Mouse (Mus musculus) retina, postnatal 1 day (tissue): Measurements from ENCODE around the gene Egflam.
A peak's percentile ranks its signal among the peaks of the same experiment; 100 is the strongest.

Experiments used
- DNase-seq: peaks from one replicate; pipeline ENCODE4 v3.0.0-alpha.2; 2012

The Egflam gene

DNA sequence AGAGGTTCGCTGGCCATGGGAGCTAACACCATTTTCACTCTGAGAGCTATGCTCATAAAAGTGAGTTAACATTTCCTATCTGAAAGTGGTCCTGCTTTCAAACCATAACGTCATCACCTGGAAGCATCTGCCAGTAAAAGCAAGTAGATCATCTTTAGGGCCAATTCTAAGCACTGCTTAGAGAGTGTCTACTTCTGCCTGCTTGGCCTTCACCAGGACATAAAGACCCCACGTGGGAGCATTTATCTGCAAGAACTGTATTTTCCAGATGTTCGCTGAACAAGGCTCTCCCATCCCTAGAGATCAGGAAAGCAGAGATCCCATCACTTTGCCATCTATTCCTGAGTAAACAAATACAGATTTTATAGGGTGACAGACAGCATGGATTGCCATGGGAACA is 108.2 kb downstream of the Egflam start:
- no peak for DNase-seq

DNA sequence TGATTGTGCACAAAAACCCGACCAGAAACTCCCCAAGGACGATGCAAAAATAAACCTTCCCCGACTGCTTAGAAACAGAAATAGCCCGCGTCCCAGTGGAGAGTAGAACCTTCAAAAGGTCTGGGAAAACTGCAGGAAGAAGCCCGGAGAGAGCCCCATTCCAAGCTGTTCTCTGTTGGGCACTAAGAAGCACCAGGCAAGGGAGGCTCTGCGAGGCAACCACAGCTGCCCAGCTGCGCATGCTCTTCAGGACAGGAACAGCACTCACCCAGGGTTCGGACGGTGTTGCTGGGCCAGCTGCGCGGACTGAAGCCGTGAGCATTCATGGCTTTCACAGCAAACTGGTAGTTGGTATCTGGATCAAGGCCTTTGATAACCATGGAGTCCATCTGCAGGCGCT is 108.7 kb downstream of the Egflam start:
- DNase-seq: no peak

DNA sequence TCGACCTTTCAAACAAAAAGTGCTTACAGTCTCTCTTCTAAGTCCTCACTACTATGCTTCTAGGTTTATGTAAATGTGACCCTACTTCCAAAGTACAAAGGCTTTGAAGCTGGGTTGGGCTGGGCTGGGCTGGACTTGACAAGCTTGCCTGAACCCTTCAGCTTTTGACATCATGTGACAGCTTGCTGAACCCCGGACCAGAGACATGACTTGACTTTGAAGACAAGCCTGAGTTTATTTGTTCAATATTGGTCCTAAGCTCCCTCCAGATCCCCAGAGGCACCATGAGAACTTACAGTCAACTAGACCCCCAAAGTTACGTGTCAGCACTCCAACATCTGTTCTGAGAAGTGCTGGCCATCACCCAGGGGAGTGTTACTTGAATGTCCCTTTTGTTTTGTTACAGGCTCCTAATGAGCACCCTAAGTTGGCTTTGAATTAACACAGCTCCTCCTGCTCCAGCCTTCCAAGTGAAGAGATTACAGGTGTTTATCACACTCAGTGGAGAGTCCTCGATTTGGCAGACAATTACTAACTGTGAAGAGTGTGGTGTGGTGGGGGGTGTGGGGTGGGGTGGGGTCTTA is 109.3 kb downstream of the Egflam start:
- no peak for DNase-seq

DNA sequence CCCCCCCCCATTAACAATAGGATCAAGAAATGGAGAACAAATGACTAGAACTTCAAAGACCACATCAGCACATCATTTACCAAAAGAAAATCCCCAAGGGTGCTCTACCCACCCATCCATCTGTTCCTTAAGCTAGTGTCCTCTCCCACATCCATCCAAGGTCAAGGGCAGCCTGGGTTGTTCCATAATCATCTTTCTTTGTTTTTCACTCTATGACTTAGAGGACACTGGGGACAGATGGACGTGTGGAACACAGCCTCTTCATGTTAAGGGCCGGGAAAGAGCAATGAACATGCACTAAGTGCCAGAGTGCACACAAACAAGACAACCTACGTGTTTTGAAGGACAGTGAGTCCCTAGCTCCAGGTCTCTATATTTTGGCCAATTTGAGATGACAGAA is 110.3 kb downstream of the Egflam start:
- no peak for DNase-seq

DNA sequence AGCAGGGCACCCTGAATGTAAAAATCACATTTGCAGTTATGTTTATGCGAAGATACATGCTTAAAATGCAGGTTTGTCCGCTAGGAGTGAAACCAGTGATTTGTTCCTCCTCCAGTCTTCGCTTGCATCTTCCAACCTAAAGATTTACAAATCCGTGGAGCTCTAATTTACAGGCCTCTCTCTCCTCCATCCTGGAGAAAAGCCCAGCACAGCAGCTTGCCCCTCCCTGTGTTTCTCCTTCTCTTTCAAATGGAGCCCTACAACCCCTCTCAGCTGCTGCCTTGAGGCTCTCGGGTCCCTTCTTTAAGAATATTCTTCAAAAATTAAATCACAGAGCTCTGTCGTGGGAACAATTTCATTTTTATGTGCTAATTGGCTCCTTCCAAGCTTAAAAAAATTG is 116.6 kb downstream of the Egflam start:
- no peak for DNase-seq

DNA sequence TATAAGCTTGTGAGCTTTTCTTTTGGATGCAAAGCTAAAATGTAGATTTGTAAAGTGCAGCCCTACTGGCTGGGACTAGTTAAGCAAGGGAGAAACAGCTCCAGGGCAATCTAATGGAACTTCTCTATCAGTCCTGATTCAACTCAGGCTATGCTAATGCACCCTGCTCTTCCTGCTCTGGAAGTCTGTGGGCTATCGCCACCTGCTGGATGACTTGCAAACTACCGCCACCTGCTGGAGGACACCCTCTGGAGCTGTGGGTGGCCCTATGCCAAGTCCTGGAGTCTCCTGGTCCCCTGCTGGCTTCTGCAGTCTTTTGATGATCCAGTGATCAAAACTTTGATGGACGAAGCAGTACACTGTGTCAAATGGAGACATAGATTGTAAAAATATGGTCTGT is 134.4 kb downstream of the Egflam start:
- peak; percentile 88 for DNase-seq

DNA sequence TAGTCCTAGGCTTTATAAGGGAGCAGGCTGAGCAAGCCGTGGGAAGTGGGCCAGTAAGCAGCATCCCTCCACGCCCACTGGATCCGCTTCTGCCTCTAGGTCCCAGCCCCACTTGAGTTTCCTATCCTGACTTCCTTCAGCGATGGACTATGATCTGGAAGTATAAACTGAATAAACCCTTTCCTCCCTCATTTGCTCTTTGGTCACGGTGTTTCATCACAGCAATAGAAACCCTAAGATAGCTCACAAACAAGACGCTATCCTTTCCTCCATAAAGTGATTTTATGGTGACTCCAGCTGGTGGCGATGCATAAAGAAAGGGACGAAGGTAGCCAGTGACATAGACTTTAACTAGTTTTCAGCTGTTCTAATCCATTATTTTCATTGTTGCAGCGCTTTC is 134.9 kb downstream of the Egflam start:
- no peak for DNase-seq

DNA sequence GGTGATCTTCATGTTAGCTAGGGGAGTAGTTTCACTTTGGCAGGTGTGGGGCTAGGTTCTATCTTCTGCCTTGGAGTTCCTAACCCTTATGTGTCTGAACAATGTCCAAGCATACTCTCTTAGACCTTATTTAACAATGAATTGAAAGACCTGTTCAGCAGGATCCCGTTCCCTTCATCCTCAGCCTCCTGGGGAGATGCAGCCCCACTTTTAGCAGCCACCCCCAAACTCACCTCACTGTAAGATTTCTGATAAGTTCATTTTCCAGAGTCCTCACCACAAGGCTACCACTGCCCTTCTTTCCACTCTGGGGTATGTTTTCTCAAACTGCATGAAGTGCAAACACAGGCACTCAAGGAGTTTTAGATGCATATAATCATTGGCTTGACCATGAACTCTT is 136.8 kb downstream of the Egflam start:
- no peak for DNase-seq

DNA sequence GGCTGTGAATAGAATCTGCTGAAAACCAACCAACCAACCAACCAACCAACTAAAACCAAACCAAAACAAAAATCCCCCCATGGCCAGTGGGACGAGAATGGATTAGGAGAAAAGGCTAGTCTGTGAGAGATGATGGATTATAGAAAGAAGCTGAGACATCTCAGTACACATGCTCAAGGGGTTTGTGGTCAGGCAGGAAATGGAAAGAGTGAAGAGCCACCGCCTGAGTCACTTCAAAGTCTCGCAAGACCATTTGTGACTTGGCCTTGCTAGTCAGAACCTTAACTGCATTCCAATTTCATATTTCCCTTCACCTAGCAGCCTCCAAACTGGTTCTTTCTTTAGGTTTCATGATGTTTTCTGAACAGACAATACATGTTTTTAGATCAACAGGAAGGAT is 141.6 kb downstream of the Egflam start:
- no peak for DNase-seq

DNA sequence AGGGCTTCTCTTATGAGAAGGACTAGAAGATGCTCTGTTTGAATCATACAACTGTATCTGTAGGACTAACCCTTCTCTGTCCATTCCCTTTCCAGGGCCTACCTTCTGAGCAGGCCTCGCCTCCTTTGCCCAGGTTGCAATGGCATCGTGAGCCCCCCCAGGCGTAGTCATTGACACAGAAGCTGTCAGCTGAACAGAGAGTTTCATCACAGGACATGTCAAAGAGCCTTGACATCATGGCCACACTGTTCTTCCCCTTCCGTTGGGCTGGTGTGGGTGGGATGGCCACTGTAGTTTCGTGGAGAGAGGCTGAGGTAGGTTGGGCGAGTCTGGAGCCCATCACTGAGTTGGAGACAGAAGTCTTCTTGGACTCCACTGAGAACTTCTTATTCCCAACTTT is 144.9 kb downstream of the Egflam start:
- no peak for DNase-seq

DNA sequence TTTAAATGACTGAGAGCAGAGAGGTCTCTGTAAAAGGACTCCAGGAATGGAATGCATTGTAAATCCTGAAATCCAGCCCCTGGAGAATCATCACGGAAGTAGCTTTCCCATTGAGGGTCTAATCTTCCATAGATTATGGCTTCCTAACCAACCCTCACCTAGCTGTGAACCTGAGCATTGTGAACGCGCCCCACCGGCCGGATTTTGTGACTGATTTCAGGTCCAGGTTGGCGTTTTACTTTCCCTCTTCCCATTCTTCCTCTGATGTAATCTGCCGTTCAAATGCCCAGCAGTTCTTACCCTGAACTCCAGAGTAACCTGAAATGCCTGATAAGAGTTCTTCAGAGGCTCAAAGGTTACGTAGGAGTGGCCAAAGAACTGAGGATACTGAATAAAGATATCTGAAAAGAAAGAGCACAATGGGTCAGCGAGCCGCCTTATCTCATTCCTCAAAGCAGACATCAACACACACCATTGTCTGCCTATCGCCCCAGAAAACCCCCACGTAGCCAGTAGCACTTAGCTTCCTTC is 146.0 kb downstream of the Egflam start:
- DNase-seq: no peak

DNA sequence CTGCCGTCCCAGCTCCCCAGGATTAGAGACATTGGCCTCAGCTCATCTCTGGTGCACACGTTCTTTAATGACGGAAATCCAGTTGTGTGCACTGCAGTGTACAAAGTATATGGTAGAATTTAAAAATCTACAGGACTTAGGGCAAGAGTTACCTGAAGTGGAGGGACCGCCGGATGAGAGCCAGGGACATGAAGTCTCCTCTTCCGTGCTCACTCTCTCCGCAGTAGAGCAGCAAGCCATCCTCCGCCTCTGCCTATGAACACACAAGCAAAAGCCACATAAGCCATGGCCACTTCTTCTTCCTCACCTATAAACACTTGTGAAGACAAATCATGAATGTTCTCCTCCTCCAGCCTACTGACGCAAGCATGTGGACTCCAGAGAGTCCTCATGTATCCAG is 147.2 kb downstream of the Egflam start:
- DNase-seq: no peak

DNA sequence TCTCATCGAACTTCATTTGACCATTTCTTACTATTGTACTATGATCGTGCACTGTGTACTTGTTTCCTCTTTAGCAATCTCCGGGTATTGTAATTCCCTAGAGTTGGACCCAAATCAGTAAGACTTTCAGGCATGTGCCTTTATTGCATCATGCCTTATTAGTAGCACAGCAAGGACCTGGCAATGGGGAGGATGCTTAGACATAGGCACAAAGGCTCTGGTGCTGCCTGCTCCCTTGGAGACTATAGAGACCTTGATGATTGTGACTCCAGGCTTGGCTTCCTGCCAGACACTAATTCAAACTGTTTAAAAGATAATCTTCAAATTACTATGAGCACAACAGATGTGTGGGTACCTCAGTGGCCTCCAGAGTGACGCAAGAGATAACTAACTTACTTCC is 149.0 kb downstream of the Egflam start:
- peak; percentile 34 for DNase-seq

DNA sequence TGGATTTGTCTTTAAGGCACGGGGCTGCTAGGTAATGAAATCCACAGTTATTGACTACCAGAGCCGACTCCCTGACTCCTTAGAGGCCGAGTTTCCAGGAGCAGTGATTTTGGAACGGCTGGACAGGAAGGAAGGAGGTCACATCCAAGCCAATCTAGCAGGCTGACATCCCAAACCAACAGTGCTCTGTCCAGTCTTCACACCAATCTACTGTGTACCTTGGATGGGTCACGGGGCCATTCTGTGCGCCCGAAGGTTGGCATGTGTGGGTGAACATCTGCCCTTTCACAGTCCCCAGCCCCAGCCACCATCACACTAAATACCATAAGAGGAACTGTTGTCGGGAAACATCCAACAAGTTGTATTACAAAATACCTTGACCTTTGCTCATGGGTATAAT is 150.9 kb downstream of the Egflam start:
- no peak for DNase-seq

DNA sequence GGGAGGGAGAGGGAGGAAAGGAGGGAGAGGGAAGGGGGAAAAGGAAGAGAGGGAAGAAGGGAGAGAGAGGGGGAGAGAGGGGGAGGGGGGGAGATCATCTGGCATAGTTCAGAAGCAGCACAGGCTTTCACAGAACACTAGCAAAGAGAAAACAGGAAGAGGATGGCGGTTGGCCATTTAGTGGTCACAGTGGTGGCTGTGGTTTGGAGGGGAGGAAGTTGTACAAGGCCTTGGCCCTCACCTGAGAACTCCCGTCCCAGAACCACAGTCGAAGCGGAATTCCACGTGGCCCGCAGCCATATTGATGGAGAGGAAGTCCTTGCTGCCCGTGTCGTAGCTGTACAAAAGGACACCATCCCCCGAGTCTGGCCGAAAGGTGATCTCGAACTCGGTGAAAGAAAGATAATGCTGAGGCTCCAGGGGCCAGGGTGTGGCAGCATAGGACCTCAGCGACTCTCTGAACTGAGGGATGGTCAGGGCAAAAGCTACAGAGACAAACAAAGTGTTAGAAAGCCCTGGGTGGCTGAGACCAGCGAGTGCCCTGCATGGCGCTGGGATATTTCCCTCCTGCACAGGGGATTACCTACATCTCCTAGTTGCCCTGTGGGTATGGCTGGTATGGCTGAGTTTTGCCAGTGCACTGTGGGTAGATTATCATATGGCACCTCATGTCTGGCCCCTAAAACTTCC is 155.9 kb downstream of the Egflam start:
- no peak for DNase-seq

DNA sequence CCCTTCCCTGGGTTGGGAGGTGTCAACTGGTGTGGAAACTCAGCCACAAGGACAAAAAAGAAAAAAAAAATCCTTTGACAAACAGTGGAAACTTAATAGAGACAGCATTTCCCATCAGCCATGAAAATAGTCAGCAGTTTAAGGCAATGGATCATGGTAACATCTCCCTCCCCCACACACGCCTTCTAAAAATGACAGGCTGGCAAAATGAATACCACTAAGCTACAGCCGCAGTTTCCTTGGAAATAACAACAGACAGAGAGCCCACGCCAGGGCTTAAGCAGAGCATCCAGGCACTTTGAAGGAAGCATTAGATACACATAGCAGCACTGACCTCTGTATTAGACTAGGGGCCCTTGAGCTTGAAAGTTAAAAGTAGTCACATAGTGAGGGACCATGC is 157.2 kb downstream of the Egflam start:
- no peak for DNase-seq

DNA sequence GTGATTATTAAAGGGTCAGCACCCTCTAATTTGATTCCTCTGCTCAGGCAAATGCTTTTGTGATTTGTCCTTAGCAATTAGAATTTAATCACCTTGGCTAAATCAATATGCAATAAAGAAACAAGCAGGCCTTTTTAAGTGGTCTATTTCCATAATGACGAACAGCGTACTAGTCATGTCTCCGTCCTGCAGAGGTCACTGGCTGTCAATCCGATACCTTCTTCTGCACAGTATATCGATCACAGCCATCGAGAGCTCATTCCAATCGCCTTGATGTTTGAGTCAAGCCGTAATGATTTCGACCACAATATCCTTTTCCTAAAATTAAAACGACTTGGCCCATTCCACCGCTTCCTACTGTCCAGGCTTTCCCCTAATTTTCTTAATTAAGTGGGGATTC is 158.3 kb downstream of the Egflam start:
- DNase-seq: no peak

DNA sequence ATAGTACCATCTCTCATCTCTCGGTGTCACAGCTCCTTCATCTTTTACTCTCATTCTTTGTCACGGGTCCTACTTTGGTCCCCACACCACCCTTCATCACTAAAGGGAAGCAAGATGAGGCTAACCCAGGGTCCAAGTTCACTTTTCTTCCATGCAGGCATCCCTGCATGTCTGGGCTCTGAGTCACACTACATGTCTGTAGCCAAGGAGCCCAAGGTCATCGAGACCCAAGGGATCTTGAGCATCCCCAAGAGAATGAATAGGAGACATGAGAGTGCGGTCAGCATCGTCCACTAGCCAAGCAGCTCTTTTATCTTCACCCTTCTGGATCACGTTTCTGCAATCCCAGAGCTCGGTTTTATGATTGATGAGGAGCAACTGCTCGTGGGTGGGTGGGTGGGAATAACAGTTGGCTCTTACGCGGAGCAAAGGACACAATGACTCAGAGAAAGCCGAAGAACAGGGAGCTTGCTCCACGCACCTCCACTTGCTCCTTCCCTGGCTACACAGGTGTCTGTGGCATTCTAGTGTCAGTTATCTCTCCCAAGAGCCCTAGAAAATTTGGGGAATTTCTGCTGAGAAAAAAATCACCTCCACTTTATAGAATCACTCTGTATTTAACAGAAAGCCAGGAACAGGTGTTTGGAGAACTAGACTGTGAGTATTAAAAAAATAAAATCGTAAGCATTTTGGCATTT is 164.7 kb downstream of the Egflam start:
- DNase-seq: no peak

DNA sequence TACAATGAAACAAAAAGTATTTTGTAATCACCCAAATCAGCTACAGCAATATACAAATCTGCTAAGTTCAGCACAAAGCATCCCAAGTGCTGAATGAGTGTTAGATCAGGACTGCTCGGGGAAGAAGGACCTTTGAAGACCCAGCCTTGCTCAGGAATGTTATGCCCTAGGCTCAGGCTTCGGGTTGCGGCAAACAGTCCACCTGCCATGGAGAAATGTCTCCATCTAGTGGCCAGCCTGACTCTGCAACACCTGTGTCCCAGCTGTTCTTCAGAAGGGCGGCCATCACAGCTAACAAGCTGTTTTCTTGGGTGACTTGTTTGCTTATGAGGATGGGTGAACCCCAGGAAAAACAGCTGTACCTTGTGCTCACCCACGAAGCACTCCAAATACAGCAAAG is 172.0 kb downstream of the Egflam start:
- DNase-seq: peak; percentile 84

DNA sequence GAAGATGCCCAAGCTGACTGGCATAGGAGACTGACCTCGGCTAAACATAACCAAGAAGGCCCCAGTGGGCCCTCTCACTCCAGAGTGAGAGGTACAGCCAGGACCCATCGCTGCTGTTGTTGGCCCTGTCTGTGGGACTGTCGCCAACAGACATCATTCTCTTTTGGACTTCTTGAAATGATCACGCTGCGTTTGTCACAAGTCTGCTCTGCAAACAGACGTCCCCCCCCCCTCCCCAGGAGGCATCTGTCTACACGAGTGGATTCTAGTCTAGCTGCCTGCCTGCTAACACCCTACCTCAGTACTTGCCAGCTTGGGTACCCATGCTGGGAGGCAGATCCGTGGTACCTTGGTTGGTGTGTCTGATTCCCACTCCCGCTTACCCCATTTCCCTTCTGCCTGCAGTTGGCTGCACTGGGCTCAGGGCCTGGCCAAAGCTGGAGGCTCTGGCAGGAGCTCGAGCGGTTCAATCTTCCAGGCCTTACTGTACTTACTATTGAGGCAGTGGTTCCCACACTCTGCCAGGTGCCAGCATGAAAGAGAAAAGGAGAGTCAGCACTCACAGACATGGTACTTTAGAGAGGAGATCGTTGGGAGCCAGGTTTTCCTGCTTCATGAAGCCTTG is 173.9 kb downstream of the Egflam start:
- DNase-seq: no peak

DNA sequence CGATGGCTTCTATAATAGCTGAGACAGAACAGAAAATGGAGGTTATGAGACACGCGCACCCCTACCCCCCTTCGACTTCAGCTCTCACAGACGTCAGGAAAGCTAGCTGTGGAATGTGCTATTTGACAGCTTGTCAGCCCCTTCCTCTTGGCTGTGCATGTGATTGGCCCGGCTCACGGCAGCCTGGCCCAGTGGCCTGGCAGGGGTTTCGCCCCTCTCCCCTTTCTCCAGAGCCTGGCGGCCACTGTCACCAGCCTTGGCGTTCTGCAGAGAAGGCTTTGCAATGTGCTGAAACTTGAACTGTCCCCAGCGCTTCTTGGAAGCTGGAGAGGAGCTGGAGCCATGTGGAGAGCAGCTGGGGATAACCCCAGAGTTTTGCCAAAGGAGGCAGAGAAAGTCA is 175.4 kb downstream of the Egflam start:
- peak; percentile 45 for DNase-seq

DNA sequence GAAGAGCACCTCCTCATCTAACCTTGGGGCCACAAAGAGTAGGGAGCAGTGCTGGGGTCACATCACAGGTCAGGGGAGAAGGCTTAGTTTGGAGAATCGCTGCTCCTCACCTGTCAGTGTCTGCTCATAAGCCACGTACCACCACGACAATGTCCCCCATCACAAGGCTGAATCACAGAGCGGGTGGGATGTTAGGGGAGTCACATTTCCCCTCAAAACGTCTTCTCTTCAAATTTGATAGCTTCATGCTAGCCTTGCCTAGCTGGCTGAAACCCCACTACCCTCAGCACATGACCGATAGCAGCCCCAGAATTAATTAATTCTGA is 181.0 kb downstream of the Egflam start:
- no peak for DNase-seq

DNA sequence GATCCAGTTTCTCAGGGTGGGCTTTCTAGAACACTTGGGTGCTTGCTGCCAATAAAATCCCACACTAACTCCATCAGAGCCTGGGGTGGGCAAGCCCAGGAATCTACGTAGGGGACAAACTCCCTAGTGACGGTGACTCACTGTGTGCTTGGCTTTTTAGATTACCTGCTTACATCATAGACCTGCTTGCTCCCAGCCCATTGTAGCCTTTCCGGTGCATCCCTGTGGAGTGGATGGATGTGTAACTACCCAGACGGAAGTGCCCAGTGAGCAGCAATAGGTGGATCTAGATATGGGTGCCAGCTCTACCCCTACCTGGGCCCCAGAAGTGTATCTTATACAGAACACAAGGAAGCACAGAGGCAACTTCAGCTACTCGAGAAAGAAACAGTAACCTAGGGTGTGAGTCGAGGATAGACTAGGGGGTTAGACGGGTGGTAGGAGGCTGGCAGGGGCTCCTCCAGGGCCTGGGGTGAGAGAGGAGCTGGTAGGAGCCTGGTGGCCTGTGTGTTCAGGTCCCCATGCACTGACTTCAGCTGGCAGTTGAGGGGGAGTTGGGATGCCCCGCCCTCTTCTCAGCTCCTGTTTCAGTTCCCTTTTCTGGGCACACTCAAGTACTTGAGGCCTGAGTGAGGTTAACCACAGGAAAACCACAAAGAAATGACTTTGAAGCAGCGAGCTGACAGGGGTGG is 181.5 kb downstream of the Egflam start:
- no peak for DNase-seq
